Mouse (Mus musculus) thymus, adult 2 months (tissue): ENCODE results near the gene Rpl29. TPM values are rescaled to one million over a fixed set of nuclear protein-coding genes. Genes with fewer than 3 reads are reported as not detected.

ENCODE experiments used
- DNase-seq: peaks from one replicate; pipeline ENCODE4 v3.0.0; 2021
- H3K27ac ChIP-seq: fragments of 200-500 bp; 2 replicates; pipeline ENCODE4 v1.5.1; 2012; ENCODE audit warnings: low read length, control low read depth; ENCODE audit not compliant: control insufficient read depth, insufficient read depth
- H3K27me3 ChIP-seq: fragments of 200-500 bp; 2 replicates; pipeline ENCODE4 v1.6.1; 2012; ENCODE audit warnings: mild to moderate bottlenecking, low read length, moderate library complexity, mixed read lengths; ENCODE audit not compliant: control insufficient read depth, insufficient read depth
- H3K36me3 ChIP-seq: fragments of 200-500 bp; 2 replicates; pipeline ENCODE4 v1.6.1; 2012; ENCODE audit warnings: mild to moderate bottlenecking, low read length, moderate library complexity; ENCODE audit not compliant: control insufficient read depth, insufficient read depth
- H3K4me1 ChIP-seq: fragments of 200-500 bp; replicated peaks from 2 replicates; pipeline ENCODE4 v1.6.1; 2012; ENCODE audit warnings: low read length; ENCODE audit not compliant: control insufficient read depth, insufficient read depth
- H3K4me3 ChIP-seq: fragments of 200-500 bp; 2 replicates; pipeline ENCODE4 v1.5.1; 2012; ENCODE audit warnings: mild to moderate bottlenecking, low read length, control low read depth, moderate library complexity; ENCODE audit not compliant: control insufficient read depth, insufficient read depth
- CTCF ChIP-seq: fragments of 200-500 bp; IDR thresholded peaks from 2 replicates; pipeline ENCODE4 v1.5.1; 2012; ENCODE audit warnings: mild to moderate bottlenecking, control low read depth, low read length, moderate library complexity, borderline replicate concordance; ENCODE audit not compliant: control insufficient read depth, poor library complexity, insufficient read depth; ENCODE audit errors: extremely low read depth
- POLR2A ChIP-seq: fragments of 200-500 bp; IDR thresholded peaks from 2 replicates; pipeline ENCODE4 v1.6.1; 2012; ENCODE audit warnings: mild to moderate bottlenecking, low read length, control low read depth, moderate library complexity; ENCODE audit not compliant: control insufficient read depth, poor library complexity, insufficient read depth; ENCODE audit errors: extremely low read depth
- WGBS: fragments of 180-500 bp; shearing (Covaris S2); methylation state at CpG from one replicate; pipeline ENCODE4 v1.1.7; 2018; 5-methylcytosine and 5-hydroxymethylcytosine counted together
- polyA plus RNA-seq: library from polyadenylated mRNA; depleted of rRNA; stranded (reverse); fragments of >200 nt; gene quantifications from 2 replicates; pipeline ENCODE4 v1.2.3, GENCODE M21; 2012

The Rpl29 gene
- polyA plus RNA-seq, 1 experiment, result 524 TPM

DNA sequence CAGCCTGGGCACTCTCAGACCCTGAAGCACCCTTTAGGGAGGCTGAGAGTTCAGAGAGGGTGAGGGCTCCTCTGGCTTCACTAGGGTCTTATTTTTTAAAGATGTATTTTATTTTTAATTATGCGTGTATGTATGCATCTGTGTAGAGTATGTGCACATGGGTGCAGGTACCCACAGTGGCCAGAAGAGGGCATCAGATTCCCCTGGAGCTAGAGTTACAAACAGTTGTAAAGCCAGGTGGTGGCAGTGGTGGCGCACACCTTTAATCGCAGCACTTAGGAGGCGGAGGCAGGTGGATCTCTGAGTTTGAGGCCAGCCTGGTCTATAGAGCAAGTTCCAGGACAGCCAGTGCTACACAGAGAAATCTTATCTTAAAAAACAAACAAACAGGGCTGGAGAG lies 20.2 kb upstream of the Rpl29 start:
- TF ChIP-seq POLR2A (no peak), CTCF (no peak)
- 99% methylated on average over 4 of the region's 4 CpGs for WGBS
- Histone ChIP-seq H3K4me1 (peaks cover 10% of the 10 kb centered on the region), H3K36me3 (no peaks in the 10 kb centered on the region), H3K27ac (no peak overlapping the region), H3K4me3 (no peak overlapping the region), H3K27me3 (no peaks in the 10 kb centered on the region)
- DNase-seq, result no peak

DNA sequence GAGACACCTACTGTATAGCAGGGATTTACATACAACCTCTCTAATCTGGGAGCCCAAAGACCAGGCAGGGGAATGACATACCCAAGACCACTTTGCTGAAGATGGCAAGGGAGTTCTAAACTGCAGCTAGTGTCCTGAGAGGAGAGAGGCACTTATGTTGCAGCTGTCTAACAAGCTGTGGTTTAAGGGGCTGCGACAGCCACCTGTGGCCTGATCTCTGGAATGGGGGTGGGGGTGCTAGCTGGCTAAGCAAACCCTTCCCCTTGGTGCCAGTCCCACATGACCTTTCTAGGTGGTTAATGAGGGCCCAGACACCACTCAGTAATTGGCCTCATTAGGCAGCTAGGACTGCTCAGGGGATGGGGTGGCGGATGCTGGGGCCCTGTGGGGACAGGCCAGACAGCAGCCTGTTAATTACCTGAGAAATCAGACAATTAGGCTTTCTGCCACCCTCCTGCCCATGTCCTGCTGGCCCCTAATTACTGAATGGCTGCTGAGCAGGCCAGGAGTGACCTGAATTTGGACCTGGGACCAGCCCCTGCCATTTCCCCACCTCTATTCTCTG lies 19.1 kb upstream of the Rpl29 start:
- Histone ChIP-seq H3K4me1 (peaks cover 10% of the 10 kb centered on the region), H3K36me3 (no peaks in the 10 kb centered on the region), H3K27ac (no peak overlapping the region), H3K4me3 (no peak overlapping the region), H3K27me3 (no peaks in the 10 kb centered on the region)
- no peak for TF ChIP-seq CTCF
- no peak for TF ChIP-seq POLR2A
- no peak for DNase-seq
- WGBS, result 53% methylated on average over 2 of the region's 2 CpGs

DNA sequence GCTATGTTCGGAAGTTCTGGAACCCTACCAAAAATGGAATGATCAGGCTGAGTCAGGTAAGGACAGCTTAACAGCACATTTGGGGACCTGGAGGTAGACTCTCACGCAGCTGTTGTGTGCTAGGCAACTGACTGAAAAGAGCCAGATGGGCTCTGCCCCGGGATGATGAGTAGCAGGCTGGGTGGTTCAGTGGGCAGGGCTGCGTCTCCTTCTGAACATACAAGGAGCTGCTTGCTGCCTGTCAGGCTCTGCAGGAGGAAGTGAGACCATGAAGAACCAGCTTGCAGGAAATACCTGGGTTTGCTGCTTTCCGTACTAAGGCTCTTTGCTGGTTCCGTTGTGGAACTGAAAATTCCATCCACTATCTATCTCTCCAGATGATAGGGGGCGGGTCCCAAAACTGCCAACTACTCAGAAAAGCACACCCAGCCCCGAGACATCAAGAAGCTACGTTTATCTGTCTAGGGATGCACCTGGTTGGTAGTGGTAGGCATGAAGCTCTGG lies 18.1 kb upstream of the Rpl29 start:
- WGBS, result 14% methylated on average over 9 of the region's 9 CpGs
- H3K27ac ChIP-seq, result no peak overlapping the region

DNA sequence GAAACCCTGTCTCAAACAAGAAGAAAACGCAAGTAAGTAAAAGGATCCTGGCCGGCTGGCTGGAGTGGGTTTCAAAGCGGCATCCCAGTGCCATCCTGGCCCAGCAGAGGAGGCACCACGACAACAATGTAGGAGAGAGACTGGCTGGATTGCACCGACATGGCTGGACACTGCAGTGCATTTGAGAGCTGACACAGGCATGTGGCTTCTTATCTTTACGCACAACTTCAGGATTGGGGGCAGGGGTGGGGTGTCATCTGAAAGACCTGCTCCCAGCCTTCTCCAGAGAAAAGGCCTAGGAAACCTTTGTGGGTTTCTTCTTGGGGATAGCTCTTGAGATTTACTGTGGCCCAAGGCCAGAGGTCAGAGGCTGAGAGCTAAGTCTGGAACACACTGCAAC lies 17.5 kb upstream of the Rpl29 start:
- 65% methylated on average over 6 of the region's 6 CpGs for WGBS
- DNase-seq, result no peak
- Histone ChIP-seq H3K4me3 (no peak overlapping the region), H3K27ac (no peak overlapping the region), H3K27me3 (no peaks in the 10 kb centered on the region), H3K36me3 (no peaks in the 10 kb centered on the region), H3K4me1 (peaks cover 10% of the 10 kb centered on the region)
- TF ChIP-seq POLR2A, result no peak
- TF ChIP-seq CTCF, result no peak

More for the DNA sequence above, 18.1 kb upstream of the Rpl29 start:
- TF ChIP-seq CTCF (no peak), POLR2A (no peak)
- H3K36me3 ChIP-seq, result no peaks in the 10 kb centered on the region
- no peak overlapping the region for H3K4me3 ChIP-seq
- peaks cover 10% of the 10 kb centered on the region for H3K4me1 ChIP-seq
- H3K27me3 ChIP-seq, result no peaks in the 10 kb centered on the region
- no peak for DNase-seq

DNA sequence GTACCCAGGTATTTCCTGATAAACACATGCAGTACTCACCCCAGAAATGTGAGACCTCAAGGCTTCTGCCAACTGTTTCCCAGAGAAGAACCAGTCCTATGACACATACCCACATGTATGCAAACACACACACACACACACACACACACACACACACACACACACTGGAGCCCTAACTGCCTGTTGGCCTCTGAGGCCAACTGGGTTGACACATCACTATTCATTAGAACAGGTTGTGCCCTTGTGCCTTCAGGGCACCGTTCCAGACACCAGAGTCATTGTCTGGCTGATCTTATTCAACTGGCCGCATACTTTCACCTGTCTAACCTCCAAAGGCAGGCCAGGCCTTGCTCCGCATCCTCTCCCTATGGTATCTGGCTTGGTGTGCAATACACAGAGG lies 17.0 kb upstream of the Rpl29 start:
- no peak for DNase-seq
- Histone ChIP-seq H3K27ac (no peak overlapping the region), H3K4me3 (no peak overlapping the region), H3K27me3 (no peaks in the 10 kb centered on the region), H3K36me3 (no peaks in the 10 kb centered on the region), H3K4me1 (peaks cover 10% of the 10 kb centered on the region)
- no peak for TF ChIP-seq POLR2A
- no peak for TF ChIP-seq CTCF
- 93% methylated on average over 3 of the region's 3 CpGs for WGBS

DNA sequence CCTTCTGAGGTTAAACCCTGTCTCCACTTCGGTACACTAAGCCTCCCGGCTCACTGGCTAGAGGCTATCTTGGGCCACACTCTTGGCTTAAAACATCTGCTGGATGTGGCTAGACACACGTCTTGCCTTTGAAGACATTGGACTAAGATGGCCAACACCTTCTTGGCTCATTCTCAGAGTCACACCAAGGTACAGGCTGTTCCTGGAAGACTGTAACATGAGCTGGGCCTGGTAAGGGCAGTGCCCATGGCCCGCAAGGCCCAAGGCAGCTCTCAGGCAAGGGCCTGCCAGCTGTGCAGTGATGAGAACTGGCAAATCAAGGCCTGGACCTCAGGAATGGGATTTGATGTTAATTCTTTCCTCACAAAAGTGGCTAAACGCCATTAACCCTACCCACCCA lies 15.6 kb upstream of the Rpl29 start:
- no peaks in the 10 kb centered on the region for H3K27me3 ChIP-seq
- no peak overlapping the region for H3K27ac ChIP-seq
- peaks cover 17% of the 10 kb centered on the region for H3K4me1 ChIP-seq
- TF ChIP-seq CTCF (no peak), POLR2A (no peak)
- no peaks in the 10 kb centered on the region for H3K36me3 ChIP-seq
- WGBS, result 98% methylated on average over 5 of the region's 5 CpGs
- DNase-seq, result no peak
- H3K4me3 ChIP-seq, result no peak overlapping the region

DNA sequence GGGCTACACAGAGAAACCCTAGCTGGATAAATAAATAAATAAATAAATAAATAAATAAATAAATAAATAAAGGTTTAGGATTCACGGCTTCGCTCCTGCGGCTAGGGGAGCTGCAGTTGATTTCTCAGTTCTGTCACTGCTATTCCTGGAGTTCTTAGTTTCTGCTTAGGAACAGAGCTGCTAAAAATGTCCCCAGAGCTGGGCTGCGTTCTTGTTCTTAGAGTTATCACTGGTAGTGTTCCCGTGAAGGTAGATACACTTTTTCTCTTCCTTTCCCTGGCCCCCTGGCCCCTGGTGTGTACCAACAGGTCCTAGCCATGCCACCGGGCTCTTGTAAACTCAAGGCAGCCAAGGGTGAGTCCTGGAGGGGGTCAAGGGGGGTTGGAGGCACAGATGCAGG lies 12.4 kb upstream of the Rpl29 start:
- no peak overlapping the region for H3K4me3 ChIP-seq
- WGBS, result 96% methylated on average over 6 of the region's 6 CpGs
- peaks cover 7% of the 10 kb centered on the region for H3K4me1 ChIP-seq
- H3K27me3 ChIP-seq, result no peaks in the 10 kb centered on the region
- no peak for DNase-seq
- no peak for TF ChIP-seq CTCF
- TF ChIP-seq POLR2A, result no peak
- H3K27ac ChIP-seq, result no peak overlapping the region
- H3K36me3 ChIP-seq, result no peaks in the 10 kb centered on the region
